Mouse (Mus musculus) brain, embryonic 14.5 days (tissue): Measurements from ENCODE around the gene Pitpnc1.

Experiments used
- CTCF ChIP-seq: fragments of 200-500 bp; IDR thresholded peaks from 2 replicates; pipeline ENCODE4 v1.5.1; 2012; ENCODE audit warnings: inconsistent platforms, mild to moderate bottlenecking, moderate library complexity, borderline replicate concordance; ENCODE audit not compliant: insufficient read depth, insufficient read length; ENCODE audit errors: extremely low read depth
- POLR2A ChIP-seq: fragments of 200-500 bp; IDR thresholded peaks from 2 replicates; pipeline ENCODE4 v1.6.1; 2012; ENCODE audit warnings: mild to moderate bottlenecking, inconsistent platforms, borderline replicate concordance; ENCODE audit not compliant: poor library complexity, insufficient read depth, insufficient read length, severe bottlenecking; ENCODE audit errors: extremely low read depth

GRCm38 (mm10) chr11:107375816-107376215 lies 94.7 kb downstream of the Pitpnc1 start:
- TF ChIP-seq CTCF: no peak
- TF ChIP-seq POLR2A: no peak
